In genomic region chr1:184053141-184053540, GRCm38 (mm10) we compare ENCODE assay signal across 25 mouse cellular contexts. TPM values are rescaled to one million over a fixed set of nuclear protein-coding genes. Genes with fewer than 3 reads are reported as not detected.
DNase-seq lines count a peak whose midpoint lies in the region; ATAC-seq and TF ChIP-seq lines count a peak whose summit lies in the region.
"Had no signal": no experiment of that assay in that cellular context is flagged by ENCODE, and none has a peak within 500 bp of the region (broad histone marks: within the 10 kb centered on the region; RNA-seq: fewer than 3 reads in every experiment).

No protein-coding gene starts in this region.

- H3K36me3 ChIP-seq in heart, embryonic 11.5 days (ENCODE audit: control insufficient read depth, insufficient read depth, low read length): no peaks in the 10 kb centered on the region
- no peaks in the 10 kb centered on the region for H3K36me3 ChIP-seq in liver, embryonic 15.5 days (replicated peaks)
- no peaks in the 10 kb centered on the region for H3K36me3 ChIP-seq in liver, embryonic 12.5 days
- H3K36me3 ChIP-seq in heart, embryonic 16.5 days (ENCODE audit: control insufficient read depth, insufficient read depth): 0 out of 2 replicates have a peak, but pooled peaks cover 5% of the 10 kb centered on the region
- peaks cover 3% of the 10 kb centered on the region for H3K36me3 ChIP-seq in myocyte (ENCODE audit: control insufficient read depth, insufficient read depth)
- no peaks in the 10 kb centered on the region for H3K36me3 ChIP-seq in embryonic facial prominence, embryonic 10.5 days (replicated peaks)
- H3K36me3 ChIP-seq: intestine, embryonic 15.5 days; midbrain, embryonic 13.5 days had no signal

- no peak overlapping the region for H3K4me2 ChIP-seq in heart, embryonic 11.5 days
- no peak overlapping the region for H3K4me2 ChIP-seq in liver, embryonic 15.5 days
- no peak overlapping the region for H3K4me2 ChIP-seq in liver, embryonic 12.5 days
- H3K4me2 ChIP-seq in heart, embryonic 16.5 days (ENCODE audit: low read depth, low read length): 0 out of 2 replicates have a peak overlapping the region, but pooled peaks have one; percentile 2
- peak overlapping the region; percentile 19 for H3K4me2 ChIP-seq in myocyte (ENCODE audit: low read depth)
- H3K4me2 ChIP-seq: intestine, embryonic 15.5 days; midbrain, embryonic 13.5 days had no signal

- H3K27me3 ChIP-seq in heart, embryonic 11.5 days (ENCODE audit: control insufficient read depth, insufficient read depth, low read length): no peaks in the 10 kb centered on the region
- H3K27me3 ChIP-seq in liver, embryonic 15.5 days: no peaks in the 10 kb centered on the region
- H3K27me3 ChIP-seq in liver, embryonic 12.5 days (replicated peaks): no peaks in the 10 kb centered on the region
- H3K27me3 ChIP-seq in heart, embryonic 16.5 days (ENCODE audit: control insufficient read depth, insufficient read depth, low read length): no peaks in the 10 kb centered on the region
- no peaks in the 10 kb centered on the region for H3K27me3 ChIP-seq in myocyte (ENCODE audit: control insufficient read depth, insufficient read depth, insufficient read length)
- no peaks in the 10 kb centered on the region for H3K27me3 ChIP-seq in embryonic facial prominence, embryonic 10.5 days (replicated peaks; ENCODE audit: low read depth, poor library complexity, severe bottlenecking)
- H3K27me3 ChIP-seq: intestine, embryonic 15.5 days; megakaryocyte, embryonic 14.5 days; midbrain, embryonic 13.5 days had no signal

- DNase-seq in heart, adult 8-10 months (ENCODE audit: low spot score): no peak
- no peak for DNase-seq in embryonic facial prominence, embryonic 10.5 days (ENCODE audit: low spot score)
- DNase-seq: adrenal gland, postnatal 14 days; B cell, adult 2 months; cerebellum, adult 8-10 months; cerebellum, postnatal 36 days; embryo, embryonic 11 days; gastrocnemius, postnatal 10 days; kidney, adult 8-10 months; kidney, postnatal 10 days; layer of hippocampus, postnatal 36 days; lung, postnatal 14 days; thymus, adult 2 months; thymus, postnatal 4 days had no signal

- H3K9ac ChIP-seq in heart, embryonic 11.5 days (ENCODE audit: low read depth, low read length): no peak overlapping the region
- H3K9ac ChIP-seq in liver, embryonic 15.5 days: no peak overlapping the region
- H3K9ac ChIP-seq in liver, embryonic 12.5 days: no peak overlapping the region
- peak overlapping the region; percentile 38; the same call in 1 of the 2 replicates for H3K9ac ChIP-seq in heart, embryonic 16.5 days (ENCODE audit: low read length)
- H3K9ac ChIP-seq: intestine, embryonic 15.5 days; liver, embryonic 14.5 days; midbrain, embryonic 13.5 days had no signal

- ATAC-seq in heart, embryonic 11.5 days (replicated peaks; ENCODE audit: insufficient number of reproducible peaks, low FRiP score, low TSS enrichment): no peak
- no peak for ATAC-seq in liver, embryonic 15.5 days (ENCODE audit: insufficient read depth)
- ATAC-seq in liver, embryonic 12.5 days: no peak
- ATAC-seq in heart, embryonic 16.5 days (replicated peaks; ENCODE audit: extremely low read depth, insufficient read depth, low FRiP score): no peak
- ATAC-seq: forebrain, embryonic 14.5 days; hindbrain, embryonic 16.5 days; intestine, embryonic 15.5 days; midbrain, embryonic 13.5 days had no signal

- H3K4me1 ChIP-seq in heart, embryonic 11.5 days (ENCODE audit: control insufficient read depth, insufficient read depth, low read length): peaks cover 29% of the 10 kb centered on the region
- H3K4me1 ChIP-seq in liver, embryonic 15.5 days (replicated peaks): peaks cover 13% of the 10 kb centered on the region; the same call in 1 of the 2 replicates
- H3K4me1 ChIP-seq in liver, embryonic 12.5 days: peaks cover 35% of the 10 kb centered on the region
- peaks cover 52% of the 10 kb centered on the region for H3K4me1 ChIP-seq in heart, embryonic 16.5 days (ENCODE audit: control insufficient read depth, insufficient read depth, low read length)
- peaks cover 17% of the 10 kb centered on the region for H3K4me1 ChIP-seq in embryonic facial prominence, embryonic 10.5 days

- peaks cover 77% of the 10 kb centered on the region for H3K79me2 ChIP-seq in myocyte (ENCODE audit: control insufficient read depth, insufficient read depth)

- peak overlapping the region; percentile 85 for H3K27ac ChIP-seq in heart, embryonic 11.5 days (ENCODE audit: low read depth, low read length)
- 0 out of 2 replicates have a peak overlapping the region, but pooled peaks have one; percentile 4 for H3K27ac ChIP-seq in liver, embryonic 15.5 days (replicated peaks)
- no peak overlapping the region for H3K27ac ChIP-seq in liver, embryonic 12.5 days
- H3K27ac ChIP-seq in heart, embryonic 16.5 days (ENCODE audit: low read length): peak overlapping the region; percentile 28
- no peak overlapping the region for H3K27ac ChIP-seq in embryonic facial prominence, embryonic 10.5 days (replicated peaks)
- H3K27ac ChIP-seq: intestine, embryonic 15.5 days; liver, embryonic 14.5 days; midbrain, embryonic 13.5 days had no signal

- H3K4me3 ChIP-seq in heart, embryonic 11.5 days (ENCODE audit: low read depth, low read length): no peak overlapping the region
- no peak overlapping the region for H3K4me3 ChIP-seq in liver, embryonic 15.5 days (replicated peaks)
- no peak overlapping the region for H3K4me3 ChIP-seq in liver, embryonic 12.5 days
- H3K4me3 ChIP-seq in heart, embryonic 16.5 days (ENCODE audit: low read length): no peak overlapping the region
- no peak overlapping the region for H3K4me3 ChIP-seq in myocyte
- no peak overlapping the region for H3K4me3 ChIP-seq in embryonic facial prominence, embryonic 10.5 days
- H3K4me3 ChIP-seq: intestine, embryonic 15.5 days; midbrain, embryonic 13.5 days had no signal

- 57% methylated on average over 4 of the region's 4 CpGs for WGBS in heart, embryonic 11.5 days (ENCODE audit: insufficient replicate concordance)
- WGBS in liver, embryonic 15.5 days (ENCODE audit: insufficient replicate concordance): 52% methylated on average over 4 of the region's 4 CpGs
- WGBS in liver, embryonic 12.5 days (ENCODE audit: insufficient replicate concordance): 60% methylated on average over 4 of the region's 4 CpGs
- WGBS in heart, embryonic 16.5 days: 45% methylated on average over 4 of the region's 4 CpGs
- WGBS in embryonic facial prominence, embryonic 10.5 days: 86% methylated on average over 4 of the region's 4 CpGs

- H3K9me3 ChIP-seq in heart, embryonic 11.5 days (replicated peaks; ENCODE audit: control insufficient read depth, low read length): no peaks in the 10 kb centered on the region
- no peaks in the 10 kb centered on the region for H3K9me3 ChIP-seq in liver, embryonic 15.5 days (replicated peaks)
- no peaks in the 10 kb centered on the region for H3K9me3 ChIP-seq in liver, embryonic 12.5 days (replicated peaks)
- no peaks in the 10 kb centered on the region for H3K9me3 ChIP-seq in heart, embryonic 16.5 days (replicated peaks; ENCODE audit: control insufficient read depth, low read length)
- H3K9me3 ChIP-seq in embryonic facial prominence, embryonic 10.5 days: no peaks in the 10 kb centered on the region
- H3K9me3 ChIP-seq: intestine, embryonic 15.5 days; megakaryocyte, embryonic 14.5 days; midbrain, embryonic 13.5 days had no signal

- no peak overlapping the region for H3ac ChIP-seq in myocyte (ENCODE audit: control insufficient read depth, insufficient read length)

- no peak for TF ChIP-seq POLR2A in myocyte (IDR thresholded peaks at IDR 0.05; ENCODE audit: insufficient read length, low read depth)

TF ChIP-seq in myocyte, 11 proteins besides CTCF, POLR2A, EP300 and RAD21:
- TF ChIP-seq TCF12 (IDR thresholded peaks at IDR 0.05; ENCODE audit: insufficient read depth, poor library complexity, severe bottlenecking) (no peak), E2F4 (IDR thresholded peaks at IDR 0.05; ENCODE audit: insufficient read depth) (no peak), MYOG (IDR thresholded peaks at IDR 0.05; ENCODE audit: control insufficient read depth in 1 of 3, insufficient read depth in 1 of 3, insufficient read length in 2 of 3, low read depth in 2 of 3) (no peak), USF1 (IDR thresholded peaks at IDR 0.05; ENCODE audit: low read depth) (no peak), MYOD1 (IDR thresholded peaks at IDR 0.05; ENCODE audit: control insufficient read depth in 1 of 3, insufficient read length in 2 of 3, low read depth in 2 of 3) (no peak), MAX (IDR thresholded peaks at IDR 0.05; ENCODE audit: low read depth) (no peak), POLR2AphosphoS2 (IDR thresholded peaks at IDR 0.05; ENCODE audit: insufficient read length, low read depth) (no peak), TCF3 (IDR thresholded peaks at IDR 0.05; ENCODE audit: insufficient read length, low read depth) (no peak), SRF (IDR thresholded peaks at IDR 0.05; ENCODE audit: control insufficient read depth, insufficient read length, low read depth) (no peak), REST (IDR thresholded peaks at IDR 0.05; ENCODE audit: insufficient read depth, insufficient read length) (no peak), CEBPB (IDR thresholded peaks at IDR 0.05; ENCODE audit: insufficient read depth, poor library complexity, severe bottlenecking) (no peak)

RNA-seq across cellular contexts. Expression of gene 1700056E22Rik, which starts 19.0 kb away (rescaled TPM):
- 1.8 and 2.5 TPM in 2 replicates for polyA plus RNA-seq in heart, embryonic 11.5 days (2014; fragmentation: Nextera tagmentation; extraction: Ambion mirVana)
- 1 to 10 TPM in 3 of 4 experiments, under 1 TPM in 1; 0.57 to 1.7 (median 1.2) TPM for total RNA-seq in heart, adult 8-10 months (2022)
- polyA plus RNA-seq in liver, embryonic 15.5 days (2015; fragmentation: Nextera tagmentation; extraction: Ambion mirVana): 0.43 and 0.45 TPM in 2 replicates
- 0.85 and 0.98 TPM in 2 replicates for polyA plus RNA-seq in liver, embryonic 12.5 days (2016; fragmentation: Nextera tagmentation; extraction: Ambion mirVana)
- polyA plus RNA-seq in heart, embryonic 16.5 days (2015; fragmentation: Nextera tagmentation; extraction: Ambion mirVana): 2.2 TPM in 2 replicates
- polyA plus RNA-seq in myocyte (2012; fragmentation: generic; extraction: Trizol): 3.2 TPM
- polyA plus RNA-seq in embryonic facial prominence, embryonic 10.5 days (2016; fragmentation: Nextera tagmentation; extraction: Ambion mirVana): 0.58 and 1.1 TPM in 2 replicates
- total RNA-seq: layer of hippocampus, postnatal 36 days had no signal

RNA-seq across cellular contexts. Expression of gene Dusp10, which starts 40.0 kb away (rescaled TPM):
- polyA plus RNA-seq in heart, embryonic 11.5 days (2014; fragmentation: Nextera tagmentation; extraction: Ambion mirVana): 14.4 and 14.8 TPM in 2 replicates
- 1 to 10 TPM; 5.8 to 8.3 (median 7.4) TPM for total RNA-seq in heart, adult 8-10 months (2022)
- 2.5 and 2.6 TPM in 2 replicates for polyA plus RNA-seq in liver, embryonic 15.5 days (2015; fragmentation: Nextera tagmentation; extraction: Ambion mirVana)
- 3.8 and 4.1 TPM in 2 replicates for polyA plus RNA-seq in liver, embryonic 12.5 days (2016; fragmentation: Nextera tagmentation; extraction: Ambion mirVana)
- 11.7 and 15.5 TPM in 2 replicates for polyA plus RNA-seq in heart, embryonic 16.5 days (2015; fragmentation: Nextera tagmentation; extraction: Ambion mirVana)
- polyA plus RNA-seq in myocyte (2012; fragmentation: generic; extraction: Trizol): 14.6 TPM
- polyA plus RNA-seq in embryonic facial prominence, embryonic 10.5 days (2016; fragmentation: Nextera tagmentation; extraction: Ambion mirVana): 3.0 and 3.1 TPM in 2 replicates

Comparison
In these comparisons a context has a peak if more than half of its experiments do, and no peak if none do; other contexts are left out.
1. H3K27ac ChIP-seq: peak in heart, embryonic 11.5 days (single experiment), liver, embryonic 15.5 days (single experiment) and heart, embryonic 16.5 days (single experiment); none in liver, embryonic 12.5 days (single experiment) and embryonic facial prominence, embryonic 10.5 days (single experiment).
2. H3K4me2 ChIP-seq: peak in heart, embryonic 16.5 days (single experiment) and myocyte (single experiment); none in heart, embryonic 11.5 days (single experiment), liver, embryonic 15.5 days (single experiment) and liver, embryonic 12.5 days (single experiment).